Mouse (Mus musculus) neural tube, embryonic 13.5 days (tissue): Measurements from ENCODE around the gene Nacc1. TPM values are rescaled to one million over a fixed set of nuclear protein-coding genes. Genes with fewer than 3 reads are reported as not detected.
"Not testable (repeated sequence)": the region's sequence is repeated elsewhere in the genome, so short reads cannot be mapped to it uniquely, and the experiment has no call there.

Experiments
- ATAC-seq: fragments of 200-750 bp; cut with Nextera tagmentation; 2 replicates; pipeline ENCODE4 v1.8.0; 2017; ENCODE audit warnings: low read depth, mild to moderate bottlenecking, moderate TSS enrichment, moderate library complexity
- H3K27ac ChIP-seq: fragments of 300-500 bp; sonication (generic); replicated peaks from 2 replicates; pipeline ENCODE4 v1.5.1; 2015; ENCODE audit warnings: moderate library complexity, mild to moderate bottlenecking, inconsistent platforms
- H3K27me3 ChIP-seq: fragments of 300-500 bp; sonication (generic); 2 replicates; pipeline ENCODE4 v1.6.1; 2015; ENCODE audit warnings: mild to moderate bottlenecking, inconsistent platforms
- H3K36me3 ChIP-seq: fragments of 300-500 bp; sonication (generic); 2 replicates; pipeline ENCODE4 v1.6.1; 2015; ENCODE audit warnings: mild to moderate bottlenecking, inconsistent platforms
- H3K4me1 ChIP-seq: fragments of 300-500 bp; sonication (generic); replicated peaks from 2 replicates; pipeline ENCODE4 v1.6.1; 2015; ENCODE audit warnings: inconsistent platforms
- H3K4me2 ChIP-seq: fragments of 300-500 bp; sonication (generic); 2 replicates; pipeline ENCODE4 v1.6.1; 2015; ENCODE audit warnings: inconsistent platforms, mild to moderate bottlenecking, moderate library complexity
- H3K4me3 ChIP-seq: fragments of 300-500 bp; sonication (generic); 2 replicates; pipeline ENCODE4 v1.5.1; 2015; ENCODE audit warnings: mild to moderate bottlenecking, inconsistent platforms
- H3K9ac ChIP-seq: fragments of 300-500 bp; sonication (generic); 2 replicates; pipeline ENCODE4 v1.6.1; 2015; ENCODE audit warnings: moderate library complexity, mild to moderate bottlenecking, inconsistent platforms
- H3K9me3 ChIP-seq: fragments of 300-500 bp; sonication (generic); 2 replicates; pipeline ENCODE4 v1.6.1; 2016; ENCODE audit warnings: inconsistent platforms
- WGBS: fragments of 180-500 bp; shearing (Covaris S2); methylation state at CpG from one replicate; pipeline ENCODE4 v1.1.7; 2015; 5-methylcytosine and 5-hydroxymethylcytosine counted together
- polyA plus RNA-seq: library from polyadenylated mRNA; unstranded; fragments of >200 nt; fragmentation: Nextera tagmentation; extraction: Ambion mirVana; gene quantifications from 2 replicates; pipeline ENCODE4 v1.2.1, GENCODE M21; 2015

Nacc1 gene
- polyA plus RNA-seq, 1 experiment from 2014 or later: 15.1 TPM

DNA sequence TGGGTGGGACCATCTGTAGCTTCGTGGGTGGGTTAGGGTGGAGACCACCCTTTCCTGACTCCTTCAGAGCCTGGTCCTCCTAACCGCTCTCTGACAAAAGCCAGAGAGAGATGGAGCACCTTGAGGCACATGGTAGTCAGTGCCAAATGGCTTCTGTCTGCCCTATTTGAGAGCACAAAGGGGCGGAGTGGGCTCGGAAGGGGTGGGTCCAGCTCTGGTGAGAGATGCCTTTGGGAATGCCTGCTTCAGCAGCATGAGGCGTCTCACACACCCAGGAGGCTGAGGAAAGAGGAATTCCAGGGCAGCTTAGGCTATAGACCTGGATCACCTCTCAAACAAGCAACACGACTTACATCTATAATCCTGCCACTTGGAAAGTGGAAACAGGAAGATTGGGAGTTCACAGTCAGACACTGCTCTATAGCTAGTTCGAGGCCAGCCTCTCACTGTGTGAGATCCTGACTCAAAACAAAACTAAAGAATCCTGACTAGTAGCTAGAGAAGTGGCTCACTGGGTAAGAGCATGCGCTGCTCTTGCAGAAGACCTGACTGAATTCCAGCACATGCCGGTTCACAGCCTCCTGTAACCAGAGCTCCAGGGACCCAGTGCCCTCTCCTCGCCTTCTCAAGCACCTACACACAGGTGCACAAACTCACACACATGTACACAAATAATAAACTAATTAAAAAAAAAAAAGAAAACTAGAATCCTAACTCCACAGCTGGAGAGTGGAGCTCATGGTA is 53.6 kb downstream of the Nacc1 start:
- Histone ChIP-seq H3K27me3 (no peaks in the 10 kb centered on the region), H3K4me3 (no peak overlapping the region), H3K4me1 (peaks cover 39% of the 10 kb centered on the region), H3K4me2 (no peak overlapping the region), H3K27ac (peak overlapping the region; percentile 88), H3K9me3 (no peaks in the 10 kb centered on the region), H3K36me3 (peaks cover 41% of the 10 kb centered on the region), H3K9ac (peak overlapping the region; percentile 63)
- no peak for ATAC-seq
- WGBS: 51% methylated on average over 10 of the region's 10 CpGs

DNA sequence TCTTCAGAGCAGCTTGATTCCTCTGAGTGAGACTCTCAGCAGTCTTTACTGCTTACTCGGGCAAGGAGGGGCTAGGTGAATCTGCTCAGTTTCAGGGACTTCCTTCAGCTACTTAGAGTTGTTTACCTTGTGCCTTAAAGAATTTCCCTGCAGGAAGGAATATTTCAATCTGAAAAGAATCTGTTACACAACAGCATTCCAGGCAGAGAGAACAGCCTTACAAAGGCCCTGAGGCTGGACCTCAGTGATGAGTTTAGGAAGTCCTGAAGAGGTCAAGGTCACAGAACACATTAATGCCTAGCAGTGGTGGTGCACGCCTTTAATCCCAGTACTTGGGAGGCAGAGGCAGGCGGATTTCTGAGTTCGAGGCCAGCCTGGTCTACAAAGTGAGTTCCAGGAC is 55.8 kb downstream of the Nacc1 start:
- Histone ChIP-seq H3K4me3 (no peak overlapping the region), H3K4me2 (no peak overlapping the region), H3K9me3 (no peaks in the 10 kb centered on the region), H3K36me3 (peaks cover 42% of the 10 kb centered on the region), H3K4me1 (peaks cover 30% of the 10 kb centered on the region), H3K27ac (no peak overlapping the region), H3K27me3 (no peaks in the 10 kb centered on the region), H3K9ac (no peak overlapping the region)
- 93% methylated on average over 4 of the region's 4 CpGs for WGBS
- ATAC-seq: no peak

DNA sequence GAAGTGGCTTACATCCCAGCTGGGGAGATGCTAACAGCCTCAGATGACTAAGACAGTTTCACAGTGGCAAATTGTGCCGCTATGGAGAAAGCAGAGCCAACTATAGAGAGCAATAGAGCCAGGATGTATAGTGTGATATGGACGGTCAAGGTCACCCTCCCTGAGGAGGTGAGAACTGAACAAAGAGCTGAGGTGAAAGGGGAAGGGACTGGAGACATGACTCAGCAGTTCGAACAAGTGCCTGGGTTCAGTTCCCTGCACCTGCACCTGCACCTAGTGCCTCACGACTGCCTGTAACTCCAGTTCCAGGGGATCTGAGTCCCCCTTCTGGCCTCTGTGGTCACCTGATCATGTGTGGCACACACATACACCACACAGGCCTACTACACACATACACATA is 57.5 kb downstream of the Nacc1 start:
- Histone ChIP-seq H3K27me3 (no peaks in the 10 kb centered on the region), H3K4me1 (peaks cover 16% of the 10 kb centered on the region), H3K4me2 (no peak overlapping the region), H3K27ac (no peak overlapping the region), H3K36me3 (peaks cover 37% of the 10 kb centered on the region), H3K9ac (no peak overlapping the region), H3K9me3 (no peaks in the 10 kb centered on the region), H3K4me3 (no peak overlapping the region)
- WGBS: 84% methylated on average over 4 of the region's 4 CpGs
- no peak for ATAC-seq

DNA sequence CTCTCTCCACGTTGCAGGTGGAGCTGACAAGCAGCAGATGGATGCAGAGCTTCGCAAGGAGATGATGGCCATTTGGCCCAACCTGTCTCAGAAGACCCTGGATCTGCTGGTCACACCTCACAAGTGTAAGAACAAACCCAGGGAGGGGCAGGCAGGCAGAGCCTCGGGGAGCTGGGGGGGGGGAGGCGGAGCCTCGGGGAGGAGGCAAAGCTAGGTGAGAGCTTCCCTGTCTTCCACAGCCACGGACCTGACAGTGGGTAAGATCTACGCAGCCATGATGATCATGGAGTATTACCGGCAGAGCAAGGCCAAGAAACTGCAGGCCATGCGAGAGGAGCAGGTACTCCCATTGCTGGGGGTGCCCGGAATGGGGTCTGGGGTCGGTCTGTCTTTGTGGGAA is 58.1 kb downstream of the Nacc1 start:
- 82% methylated on average over 11 of the region's 11 CpGs for WGBS
- Histone ChIP-seq H3K4me2 (no peak overlapping the region), H3K27me3 (no peaks in the 10 kb centered on the region), H3K4me1 (peaks cover 11% of the 10 kb centered on the region), H3K9ac (no peak overlapping the region), H3K4me3 (no peak overlapping the region), H3K27ac (no peak overlapping the region), H3K36me3 (peaks cover 37% of the 10 kb centered on the region), H3K9me3 (no peaks in the 10 kb centered on the region)
- no peak for ATAC-seq

DNA sequence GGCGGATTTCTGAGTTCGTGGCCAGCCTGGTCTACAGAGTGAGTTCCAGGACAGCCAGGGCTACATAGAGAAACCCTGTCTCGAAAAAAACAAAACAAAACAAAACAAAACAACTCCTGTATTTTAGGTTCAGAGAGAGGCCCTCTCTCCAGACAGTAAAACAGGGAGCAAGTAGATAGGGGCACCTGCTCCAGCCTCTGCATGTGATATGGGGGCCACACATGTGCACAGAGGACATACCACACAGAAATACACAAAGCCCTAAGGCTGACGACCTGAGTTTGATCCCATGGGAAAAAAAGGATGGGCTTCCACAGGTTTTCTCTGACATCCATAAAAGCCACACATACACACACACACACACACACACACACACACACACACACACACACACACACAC is 64.2 kb downstream of the Nacc1 start:
- H3K36me3 ChIP-seq, ATAC-seq: not testable (repeated sequence)
- 83% methylated on average over 4 of the region's 4 CpGs for WGBS

DNA sequence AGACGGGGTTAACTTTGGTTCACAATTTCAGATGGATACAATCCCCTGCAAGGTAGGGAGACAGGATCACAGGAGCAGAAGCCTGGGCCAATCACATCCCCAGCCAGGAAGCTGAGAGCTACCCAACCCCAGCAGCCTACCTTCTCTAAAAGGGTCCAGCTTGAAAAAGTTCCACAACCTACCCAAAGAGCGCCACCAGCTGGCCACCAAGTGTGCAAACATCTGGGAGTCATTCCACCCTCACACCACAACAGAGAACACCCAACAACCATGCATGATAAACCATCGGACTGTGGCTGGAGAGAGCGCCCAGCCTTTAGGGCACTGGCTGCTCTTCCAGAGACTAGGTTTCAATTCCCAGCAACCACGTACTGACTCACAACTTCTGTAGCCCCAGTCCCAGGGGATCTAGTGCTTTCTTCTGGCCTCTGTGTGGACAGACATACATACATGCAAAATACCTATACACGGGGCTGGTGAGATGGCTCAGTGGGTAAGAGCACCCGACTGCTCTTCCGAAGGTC is 66.5 kb downstream of the Nacc1 start:
- H3K4me1 ChIP-seq: peaks cover 10% of the 10 kb centered on the region
- no peaks in the 10 kb centered on the region for H3K9me3 ChIP-seq
- no peaks in the 10 kb centered on the region for H3K27me3 ChIP-seq
- H3K9ac ChIP-seq: no peak overlapping the region
- no peak overlapping the region for H3K27ac ChIP-seq
- H3K4me2 ChIP-seq: no peak overlapping the region
- H3K36me3 ChIP-seq: peaks cover 9% of the 10 kb centered on the region
- no peak overlapping the region for H3K4me3 ChIP-seq
- ATAC-seq: no peak
- 77% methylated on average over 8 of the region's 8 CpGs for WGBS

More for the DNA sequence above, 64.2 kb downstream of the Nacc1 start:
- H3K27me3 ChIP-seq, H3K27ac ChIP-seq, H3K4me2 ChIP-seq, H3K4me1 ChIP-seq, H3K9ac ChIP-seq, H3K9me3 ChIP-seq, H3K4me3 ChIP-seq: not testable (repeated sequence)

Other genes with a start within 250 kb of the Nacc1 start
- gene Ier2, start 25.0 kb downstream of the Nacc1 start, polyA plus RNA-seq: 32.5 and 37.7 TPM in 2 replicates
- gene Trmt1, start 1.6 kb downstream of the Nacc1 start, polyA plus RNA-seq: 53.6 and 55.5 TPM in 2 replicates
- 2.8 and 3.6 TPM in 2 replicates for gene Lyl1, start 13.6 kb upstream of the Nacc1 start, polyA plus RNA-seq
- gene G430095P16Rik, start 35.1 kb upstream of the Nacc1 start, polyA plus RNA-seq: 1.4 and 2.2 TPM in 2 replicates
- 28.7 and 34.4 TPM in 2 replicates for gene Nfix, start 112.5 kb upstream of the Nacc1 start, polyA plus RNA-seq
- gene Dand5, start 135.0 kb upstream of the Nacc1 start, polyA plus RNA-seq: 12.3 and 12.8 TPM in 2 replicates
- 35.1 and 39.8 TPM in 2 replicates for gene Gadd45gip1, start 143.7 kb upstream of the Nacc1 start, polyA plus RNA-seq
- 69.9 and 74.2 TPM in 2 replicates for gene Rad23a, start 152.8 kb upstream of the Nacc1 start, polyA plus RNA-seq
- gene Calr, start 159.1 kb upstream of the Nacc1 start, polyA plus RNA-seq: 766 and 971 TPM in 2 replicates
- 102 and 104 TPM in 2 replicates for gene Farsa, start 169.1 kb upstream of the Nacc1 start, polyA plus RNA-seq
- gene Syce2, start 184.2 kb upstream of the Nacc1 start, polyA plus RNA-seq: 16.4 and 16.6 TPM in 2 replicates
- gene Gcdh, start 206.1 kb upstream of the Nacc1 start, polyA plus RNA-seq: 37.2 and 37.3 TPM in 2 replicates
- gene Klf1, start 214.1 kb upstream of the Nacc1 start, polyA plus RNA-seq: 0.90 and 0.91 TPM in 2 replicates
- 4.5 and 8.8 TPM in 2 replicates for gene Dnase2a, start 220.7 kb upstream of the Nacc1 start, polyA plus RNA-seq
- 62.7 and 70.3 TPM in 2 replicates for gene Mast1, start 249.5 kb upstream of the Nacc1 start, polyA plus RNA-seq